Mouse (Mus musculus): ENCODE measurements around the gene Myl4.

Myl4 gene

GRCm38 (mm10) chr11:104571373-104571772 is 20.9 kb downstream of the Myl4 start:
- peak; percentile 38 for DNase-seq (ENCODE audit: low read depth, low spot score)

GRCm38 (mm10) chr11:104572091-104572490 is 21.6 kb downstream of the Myl4 start:
- no peak for DNase-seq (ENCODE audit: low read depth, low spot score)

GRCm38 (mm10) chr11:104572566-104572965 is 22.1 kb downstream of the Myl4 start:
- no peak for DNase-seq (ENCODE audit: low read depth, low spot score)

DNA sequence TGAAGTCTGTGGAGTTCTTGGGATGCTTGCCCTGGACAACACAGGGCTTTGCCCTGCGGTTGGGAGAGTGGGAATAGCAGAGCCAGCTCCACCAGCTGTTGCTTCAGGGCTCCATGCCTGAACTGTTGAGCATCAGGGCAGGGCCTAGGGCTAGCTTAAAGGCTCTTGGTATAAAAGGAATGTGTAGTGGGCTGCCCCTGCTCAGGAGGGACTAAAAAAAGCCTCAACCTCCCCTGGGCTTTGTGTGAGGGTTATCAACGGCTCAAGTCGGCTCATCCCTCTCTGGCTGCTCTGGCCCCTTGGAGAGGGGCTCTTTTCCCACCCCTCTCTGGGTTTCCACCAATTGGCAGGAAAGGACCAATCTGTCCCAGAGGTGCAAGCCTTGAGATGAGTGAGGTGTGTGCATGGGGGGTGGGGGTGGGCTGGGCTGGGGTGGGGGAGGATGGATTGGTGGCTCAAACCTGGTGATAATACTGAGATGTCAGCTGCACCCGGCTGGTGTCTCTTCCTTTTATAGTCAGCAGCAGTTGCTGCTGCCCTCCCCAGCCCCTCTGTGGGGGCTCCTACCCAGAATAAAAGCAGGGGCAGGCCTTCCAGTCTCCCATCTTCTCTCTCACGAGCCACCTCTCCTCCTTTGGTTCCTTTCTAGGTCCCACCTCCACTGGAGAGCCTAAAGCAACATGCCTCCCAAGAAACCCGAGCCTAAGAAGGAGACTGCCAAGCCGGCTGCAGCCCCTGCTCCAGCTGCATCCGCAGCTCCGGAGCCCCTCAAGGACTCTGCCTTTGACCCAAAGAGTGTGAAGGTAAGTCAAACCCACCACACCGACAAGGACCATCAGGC is 26.5 kb downstream of the Myl4 start:
- DNase-seq (ENCODE audit: low read depth, low spot score): no peak

GRCm38 (mm10) chr11:104578074-104578473 is 27.6 kb downstream of the Myl4 start:
- no peak for DNase-seq (ENCODE audit: low read depth, low spot score)

DNA sequence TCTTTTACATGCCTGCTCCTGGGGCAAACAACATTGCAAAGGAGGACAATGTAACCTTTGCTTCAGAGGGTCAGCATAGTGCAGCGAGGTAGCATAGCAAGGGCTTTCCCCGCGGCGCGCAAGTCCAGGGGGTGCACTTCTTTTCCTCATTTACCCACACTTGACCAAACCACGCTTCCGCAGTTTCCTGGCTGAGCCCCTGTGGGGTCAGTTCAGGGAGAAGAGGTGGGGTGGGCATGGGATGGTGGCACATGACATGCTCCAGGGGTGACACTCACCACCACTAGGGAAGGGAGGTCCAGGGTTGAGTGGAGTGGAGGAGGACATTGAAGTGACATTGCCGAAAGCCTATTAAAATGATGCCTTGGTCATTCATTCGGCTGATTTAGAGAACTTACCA is 28.6 kb downstream of the Myl4 start:
- no peak for DNase-seq (ENCODE audit: low read depth, low spot score)

DNA sequence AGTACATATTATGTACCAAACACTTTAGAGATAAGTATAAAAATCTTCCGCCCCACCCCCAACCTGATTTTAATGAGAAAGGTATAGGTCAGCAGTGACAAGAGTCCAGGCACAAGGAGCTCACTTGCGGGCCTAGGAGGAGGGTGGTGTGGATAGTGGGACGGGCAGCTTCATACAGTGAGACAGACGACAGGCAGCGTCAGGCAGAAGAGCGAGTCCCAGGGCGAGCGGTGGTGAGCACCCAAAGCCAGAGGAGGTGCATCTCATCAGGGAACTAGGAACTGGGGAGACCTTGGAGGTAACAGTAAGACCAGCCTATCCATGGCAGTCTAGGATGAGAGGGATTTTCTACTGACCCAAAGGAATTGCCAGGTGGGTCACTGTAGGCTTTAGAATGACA is 29.1 kb downstream of the Myl4 start:
- no peak for DNase-seq (ENCODE audit: low read depth, low spot score)

GRCm38 (mm10) chr11:104580091-104580490 is 29.6 kb downstream of the Myl4 start:
- no peak for DNase-seq (ENCODE audit: low read depth, low spot score)

DNA sequence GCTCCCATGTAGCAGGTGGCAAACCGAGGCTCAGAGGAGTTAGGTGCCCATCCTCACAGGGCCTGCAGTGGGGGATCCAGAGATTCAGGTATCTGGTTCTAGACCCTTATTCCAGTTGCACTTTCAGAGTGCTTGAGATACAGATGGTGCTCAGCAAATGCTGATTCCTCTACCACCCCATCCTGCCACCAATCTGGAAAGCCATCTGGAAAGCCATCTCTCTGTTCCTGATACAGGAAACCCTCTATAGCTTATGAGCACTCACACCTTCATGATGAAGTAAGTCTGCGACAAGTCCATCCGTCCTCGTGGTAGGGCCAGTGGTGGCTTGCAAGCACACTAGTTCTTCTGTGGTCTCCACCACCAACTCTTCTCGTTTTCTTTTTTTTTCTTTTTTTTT is 30.1 kb downstream of the Myl4 start:
- no peak for DNase-seq (ENCODE audit: low read depth, low spot score)

GRCm38 (mm10) chr11:104581446-104582307 is 31.2 kb downstream of the Myl4 start:
- no peak for DNase-seq (ENCODE audit: low read depth, low spot score)

- no peak for DNase-seq (ENCODE audit: low read depth, low spot score)
Observed at GRCm38 (mm10) chr11:104582308-104582606, 31.8 kb downstream of the Myl4 start.

DNA sequence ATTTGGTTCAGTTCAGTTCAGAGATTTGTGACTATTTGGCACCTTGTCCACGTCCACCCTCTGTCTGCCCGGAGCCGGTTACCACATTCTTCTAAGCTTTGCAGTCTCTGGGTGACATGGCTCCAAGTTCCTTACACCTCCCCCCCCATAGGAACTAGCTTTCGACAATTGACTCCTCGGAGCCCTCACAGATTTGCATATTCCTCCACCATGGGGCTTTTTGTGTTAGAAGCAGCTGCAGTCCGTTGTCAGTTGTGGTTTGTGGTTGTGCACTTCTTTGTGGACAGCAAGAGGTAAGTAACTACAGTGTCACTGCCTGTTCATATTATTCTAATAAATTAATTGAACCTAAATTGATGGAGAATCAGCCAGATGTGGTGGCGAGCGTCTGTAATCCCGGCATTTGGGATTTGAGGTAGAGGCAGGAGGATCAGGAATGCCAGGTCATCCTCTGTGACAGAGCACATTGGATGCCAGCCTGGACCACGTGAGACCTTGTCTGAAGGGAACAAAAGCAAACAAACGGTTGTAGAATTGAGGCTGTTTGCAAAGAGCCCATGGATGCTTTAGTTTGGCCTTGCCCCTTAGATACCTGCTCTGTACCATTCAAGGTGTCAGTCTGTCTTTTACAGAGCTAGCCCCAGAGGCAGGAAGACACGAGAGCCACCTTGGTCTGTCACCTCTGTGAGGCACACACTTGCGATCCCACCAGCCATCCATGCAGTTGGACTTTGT is 32.3 kb downstream of the Myl4 start:
- no peak for DNase-seq (ENCODE audit: low read depth, low spot score)

GRCm38 (mm10) chr11:104585495-104585894 is 35.0 kb downstream of the Myl4 start:
- DNase-seq (ENCODE audit: low read depth, low spot score): no peak

GRCm38 (mm10) chr11:104587904-104588303 is 37.4 kb downstream of the Myl4 start:
- no peak for DNase-seq (ENCODE audit: low read depth, low spot score)

DNA sequence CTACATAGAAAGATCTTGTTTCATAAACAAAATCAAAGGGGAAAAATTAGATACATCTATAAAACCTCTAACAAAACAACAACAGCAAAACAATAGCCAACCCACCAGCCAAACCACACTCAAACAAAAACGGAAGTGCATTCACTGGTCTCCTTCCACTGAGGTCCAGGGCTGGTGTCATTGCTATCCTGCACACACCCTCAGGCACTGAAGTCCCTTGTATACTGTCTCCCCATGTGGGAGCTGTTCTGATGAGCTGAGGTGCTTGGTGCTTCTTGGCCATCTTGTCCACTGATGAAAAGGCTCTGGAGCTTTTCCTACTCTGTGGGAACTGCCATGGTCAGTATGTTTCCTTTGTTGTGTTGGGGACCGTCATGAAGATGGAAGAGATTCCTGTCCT is 38.0 kb downstream of the Myl4 start:
- no peak for DNase-seq (ENCODE audit: low read depth, low spot score)

GRCm38 (mm10) chr11:104589570-104589969 is 39.1 kb downstream of the Myl4 start:
- DNase-seq (ENCODE audit: low read depth, low spot score): no peak

GRCm38 (mm10) chr11:104590148-104590547 is 39.7 kb downstream of the Myl4 start:
- peak; percentile 88 for DNase-seq (ENCODE audit: low read depth, low spot score)

GRCm38 (mm10) chr11:104592066-104592835 is 41.8 kb downstream of the Myl4 start:
- no peak for DNase-seq (ENCODE audit: low read depth, low spot score)

DNA sequence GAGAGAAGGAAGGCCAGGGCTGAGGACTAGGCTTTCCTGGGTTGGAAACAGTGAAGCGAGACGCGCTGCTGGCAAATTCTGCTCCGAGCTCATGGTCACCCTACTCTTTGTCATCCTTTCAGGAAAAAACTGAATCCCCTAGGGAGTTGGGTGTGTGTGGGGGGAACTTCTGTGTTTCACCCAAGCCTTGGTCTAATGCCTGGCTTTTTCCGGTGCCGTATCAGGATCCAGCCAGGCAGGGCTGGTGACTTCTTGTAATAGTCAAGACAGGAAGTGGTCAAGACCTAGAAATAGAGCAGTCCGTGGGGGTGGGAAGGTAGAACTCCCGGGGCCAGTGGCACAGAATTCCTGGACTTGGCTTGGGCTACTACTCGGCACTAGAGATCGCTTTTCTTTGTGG is 45.9 kb downstream of the Myl4 start:
- no peak for DNase-seq (ENCODE audit: low read depth, low spot score)

DNA sequence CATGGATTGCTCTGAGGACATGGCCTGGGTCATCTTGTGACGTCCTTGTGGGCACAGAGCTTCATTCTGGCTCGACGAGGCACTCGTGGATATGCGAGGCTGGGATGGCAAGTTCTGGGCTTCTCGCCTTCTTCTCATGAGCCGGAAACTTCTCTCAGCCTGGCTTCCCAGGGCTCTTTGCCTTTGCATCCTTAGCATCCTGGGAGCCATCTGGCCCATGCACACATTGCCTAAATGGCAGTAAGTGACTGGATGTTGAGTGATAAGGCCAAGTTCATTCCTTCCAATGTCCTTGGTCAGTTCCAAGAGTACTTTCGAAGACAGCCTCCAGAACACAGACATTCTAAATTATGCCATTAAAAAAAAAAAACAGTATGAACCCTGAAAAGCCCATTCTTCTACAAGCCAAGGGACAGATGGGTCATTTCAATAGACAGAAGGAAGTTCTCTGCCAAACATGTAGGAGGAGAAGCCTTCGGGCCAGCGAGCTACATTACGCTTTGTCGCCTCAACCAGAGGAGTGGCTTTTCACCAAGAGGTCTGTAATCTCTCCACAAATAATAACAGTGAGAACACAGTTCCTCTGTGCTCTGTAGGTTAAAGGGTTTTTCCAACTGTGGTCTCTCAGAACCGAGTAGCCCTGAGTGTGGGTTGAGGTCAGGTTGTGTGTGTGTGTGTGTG is 48.9 kb downstream of the Myl4 start:
- no peak for DNase-seq (ENCODE audit: low read depth, low spot score)

DNA sequence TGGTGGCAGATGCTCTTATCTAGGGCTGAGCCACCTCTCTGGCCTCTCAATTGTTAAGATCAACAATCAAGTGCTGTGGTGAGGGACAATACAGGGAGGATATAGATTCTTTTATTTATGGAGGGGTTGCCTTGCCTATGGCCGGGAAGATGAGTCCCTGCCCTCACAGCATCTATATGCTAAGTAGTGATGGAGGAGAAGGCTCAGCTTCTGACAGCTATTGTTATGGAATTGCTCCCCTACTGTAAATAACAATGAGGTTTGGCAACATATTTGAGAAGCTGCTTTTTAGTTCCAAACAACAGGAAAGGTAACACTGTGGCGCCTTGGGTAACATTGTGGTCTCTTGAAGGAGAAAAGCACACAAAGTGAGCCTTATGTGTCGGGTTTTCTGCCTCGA is 50.2 kb downstream of the Myl4 start:
- no peak for DNase-seq (ENCODE audit: low read depth, low spot score)

Data from mesoderm, embryonic 11.5 days (tissue).